In the genomic region with DNA sequence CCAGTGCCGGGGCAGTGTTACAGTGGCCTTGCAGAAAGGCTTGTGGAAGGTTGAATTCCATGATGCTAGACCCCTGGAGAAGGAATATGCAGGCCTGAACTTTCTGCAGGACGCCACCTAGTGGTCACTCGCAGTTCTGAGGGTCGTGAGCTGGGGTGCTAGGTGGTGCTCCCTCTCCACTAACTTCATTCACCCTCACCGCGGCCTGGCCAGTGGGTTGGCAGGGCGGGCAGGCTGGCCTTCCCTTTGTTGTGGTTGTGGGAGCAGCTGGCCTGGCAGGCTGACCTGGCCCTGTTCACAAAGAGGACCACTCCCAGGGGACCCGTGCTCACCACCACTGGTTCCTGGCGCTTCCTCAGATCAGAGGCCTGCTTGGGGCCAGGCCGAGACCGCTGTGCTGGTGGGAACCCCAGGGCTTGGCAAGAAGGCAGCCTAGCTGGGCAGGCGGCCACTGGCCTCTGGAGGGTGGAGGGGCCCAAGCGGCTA, we compare ENCODE assay signal across 9 mouse cellular contexts. TPM values are rescaled to one million over a fixed set of nuclear protein-coding genes. Genes with fewer than 3 reads are reported as not detected.
DNase-seq lines count a peak whose midpoint lies in the region; ATAC-seq and TF ChIP-seq lines count a peak whose summit lies in the region.
"Had no signal": no experiment of that assay in that cellular context is flagged by ENCODE, and none has a peak within 500 bp of the region (broad histone marks: within the 10 kb centered on the region; RNA-seq: fewer than 3 reads in every experiment).

No protein-coding gene starts in this region.

- H3K4me3 ChIP-seq in forebrain, embryonic 10.5 days = no peak overlapping the region
- H3K4me3 ChIP-seq in forebrain, embryonic 13.5 days = no peak overlapping the region
- no peak overlapping the region for H3K4me3 ChIP-seq in bone marrow macrophage, adult 2 months (ENCODE audit: insufficient read depth, low read length)

- TF ChIP-seq CTCF in bone marrow macrophage, adult 2 months (IDR thresholded peaks at IDR 0.05; ENCODE audit: low read depth, low read length) = peak; percentile 71

- WGBS in forebrain, embryonic 10.5 days = 63% methylated on average over 13 of the region's 13 CpGs
- WGBS in forebrain, embryonic 13.5 days = 65% methylated on average over 13 of the region's 13 CpGs

- H3K9me3 ChIP-seq in forebrain, embryonic 10.5 days = no peaks in the 10 kb centered on the region
- H3K9me3 ChIP-seq in forebrain, embryonic 13.5 days (replicated peaks) = no peaks in the 10 kb centered on the region

- no peak overlapping the region for H3K4me2 ChIP-seq in forebrain, embryonic 13.5 days

- TF ChIP-seq POLR2A in bone marrow macrophage, adult 2 months (IDR thresholded peaks at IDR 0.05; ENCODE audit: borderline replicate concordance, low read depth, low read length) = no peak

- H3K27ac ChIP-seq in forebrain, embryonic 10.5 days = 0 out of 2 replicates have a peak overlapping the region, but pooled peaks have one; percentile 40
- no peak overlapping the region for H3K27ac ChIP-seq in forebrain, embryonic 13.5 days
- no peak overlapping the region for H3K27ac ChIP-seq in bone marrow macrophage, adult 2 months (ENCODE audit: insufficient read depth, low read depth, low read length)
- H3K27ac ChIP-seq: macrophage had no signal

- H3K4me1 ChIP-seq in forebrain, embryonic 10.5 days = peaks cover 18% of the 10 kb centered on the region
- H3K4me1 ChIP-seq in forebrain, embryonic 13.5 days = 0 out of 2 replicates have a peak, but pooled peaks cover under 1% of the 10 kb centered on the region
- peaks cover 8% of the 10 kb centered on the region for H3K4me1 ChIP-seq in bone marrow macrophage, adult 2 months (ENCODE audit: control insufficient read depth, insufficient read depth, low read length)

- peaks cover 7% of the 10 kb centered on the region; the same call in 1 of the 2 replicates for H3K36me3 ChIP-seq in forebrain, embryonic 10.5 days (replicated peaks)
- H3K36me3 ChIP-seq in forebrain, embryonic 13.5 days (ENCODE audit: poor library complexity, severe bottlenecking) = no peaks in the 10 kb centered on the region

- H3K27me3 ChIP-seq in forebrain, embryonic 10.5 days (ENCODE audit: poor library complexity, severe bottlenecking) = no peaks in the 10 kb centered on the region
- H3K27me3 ChIP-seq in forebrain, embryonic 13.5 days = no peaks in the 10 kb centered on the region

- ATAC-seq in forebrain, embryonic 13.5 days = no peak

- no peak overlapping the region for H3K9ac ChIP-seq in forebrain, embryonic 13.5 days

- DNase-seq in forebrain, embryonic 10.5 days (ENCODE audit: extremely low spot score, low spot score) = no peak
- DNase-seq in lung, postnatal 10 days = peak; percentile 47
- no peak for DNase-seq in lung, postnatal 14 days
- DNase-seq in lung, postnatal 4 days = peak; percentile 38 to 51
- DNase-seq in kidney, adult 9 months = no peak
- no peak for DNase-seq in embryo, embryonic 11 days

RNA-seq across cellular contexts. Expression of a gene that starts 51.7 kb away (rescaled TPM):
- 20.3 and 20.7 TPM in 2 replicates for polyA plus RNA-seq in forebrain, embryonic 10.5 days (2016; fragmentation: Nextera tagmentation; extraction: Ambion mirVana)
- polyA plus RNA-seq in forebrain, embryonic 13.5 days (2015; fragmentation: Nextera tagmentation; extraction: Ambion mirVana) = 10.5 and 11.2 TPM in 2 replicates
- 0.21 TPM in 1 of 2 replicates, not detected in the other for polyA plus RNA-seq in bone marrow macrophage, adult 2 months (2012; ENCODE audit: insufficient read depth, insufficient read length, missing spikeins)
- polyA plus RNA-seq: macrophage had no signal

Comparison
In these comparisons a context has a peak if more than half of its experiments do, and no peak if none do; other contexts are left out.
1. DNase-seq: peak in lung, postnatal 10 days (single experiment) and lung, postnatal 4 days (2 of 2); none in forebrain, embryonic 10.5 days (single experiment), lung, postnatal 14 days (single experiment), kidney, adult 9 months (single experiment) and embryo, embryonic 11 days (single experiment).